Mouse (Mus musculus): Measurements from ENCODE around the gene Snrnp27.

DNA sequence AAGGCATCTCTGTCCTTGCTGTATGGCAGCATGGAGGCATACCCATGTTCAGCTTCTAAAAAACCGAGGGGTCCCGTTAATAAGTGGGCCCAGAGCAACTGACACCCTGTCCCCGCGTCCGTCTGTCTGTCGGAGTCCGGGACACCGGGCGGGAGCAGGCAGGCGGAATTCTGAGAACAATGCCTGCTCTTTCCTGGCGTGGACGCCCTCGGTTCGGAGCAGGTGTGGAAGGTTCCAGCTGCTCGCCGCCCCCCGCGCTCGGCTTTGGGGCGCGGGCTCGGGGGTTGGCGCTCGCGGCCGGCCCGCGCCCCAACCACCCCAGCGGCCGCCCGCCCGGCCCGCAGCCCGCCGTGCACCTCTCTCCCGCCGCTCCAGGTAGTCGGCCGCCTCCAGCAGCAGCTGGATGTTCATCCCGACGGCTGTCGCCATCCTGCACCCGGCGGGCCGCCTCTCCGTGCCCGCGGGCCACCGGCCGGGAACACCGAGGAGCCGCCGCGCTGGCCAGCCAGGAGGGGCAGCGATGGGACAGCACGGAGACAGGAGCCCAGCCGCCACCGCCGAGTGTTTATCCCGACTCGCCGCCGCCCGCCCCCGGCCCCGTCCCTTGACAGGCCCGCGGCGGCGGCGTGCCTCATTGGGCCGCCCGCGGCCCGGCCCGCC, 15.6 kb downstream of the Snrnp27 start, which contains the start of gene Mxd1:
- TF ChIP-seq POLR2A (IDR thresholded peaks at IDR 0.05; ENCODE audit: borderline replicate concordance, extremely low read depth, insufficient read depth, insufficient read length, poor library complexity, severe bottlenecking) (peak; percentile 64; the same call in 1 of the 2 replicates), CTCF (IDR thresholded peaks at IDR 0.05; ENCODE audit: borderline replicate concordance, extremely low read depth, insufficient read depth, insufficient read length) (no peak)

Measured in brain, embryonic 14.5 days (tissue).